Mouse (Mus musculus) erythroid progenitor cell, adult 5-6 weeks (primary cell): ENCODE results near the gene Krtap4-1. TPM values are rescaled to one million over a fixed set of nuclear protein-coding genes. Genes with fewer than 3 reads are reported as not detected.
"Not testable (repeated sequence)": the region's sequence is repeated elsewhere in the genome, so short reads cannot be mapped to it uniquely, and the experiment has no call there.

ENCODE experiments used
- ATAC-seq: replicated peaks from 2 replicates; pipeline ENCODE4 v1.8.0; 2016; ENCODE audit warnings: moderate number of reproducible peaks, mild to moderate bottlenecking, moderate TSS enrichment, inconsistent platforms; ENCODE audit not compliant: poor library complexity, low FRiP score, severe bottlenecking
- total RNA-seq, 2 experiments: library from RNA; stranded (forward) in 1 of 2; stranded (reverse) in 1 of 2; fragments of 150-400 nt in 1 of 2; fragments of 186-747, 209-891 nt in 1 of 2; gene quantifications; 2 replicates each; pipeline versions ENCODE4 v1.2.3 to v1.2.4; 2015 to 2017; ENCODE audit warnings: low replicate concordance in 2 of 2

The Krtap4-1 gene
- total RNA-seq (2015; ENCODE audit: low replicate concordance) (not detected in 2 replicates), total RNA-seq (2017; ENCODE audit: low replicate concordance) (not detected in 2 replicates)

- ATAC-seq, result no peak
Measured at GRCm38 (mm10) chr11:99628138-99628537, at the start of gene Krtap4-1. TSS of gene Krtap4-1 (minus strand) at chr11:99628238.

DNA sequence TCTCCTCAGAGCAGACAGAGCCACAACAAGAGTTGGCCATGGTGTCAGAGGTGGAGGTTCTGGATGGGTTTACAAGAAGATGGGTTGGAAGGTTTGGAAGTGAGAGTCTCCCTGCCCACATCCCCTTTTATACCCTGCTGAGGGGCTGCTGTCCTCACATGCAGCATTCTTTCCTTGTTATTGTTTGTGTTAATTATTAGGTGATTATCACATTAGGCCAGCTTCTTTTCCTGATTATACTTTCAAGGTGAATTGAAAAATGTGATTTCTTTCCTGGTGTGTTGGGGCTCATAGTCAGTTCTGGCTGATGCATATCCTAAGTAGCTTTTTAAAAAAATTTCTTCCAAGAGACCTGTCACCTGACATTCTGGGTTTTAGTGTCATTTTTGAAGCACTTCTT lies 37.8 kb upstream of the Krtap4-1 start, which contains the start of gene Krtap4-6:
TSS of gene Krtap4-6 (minus strand) at position 101 of the 400 bp plus-strand sequence.
- ATAC-seq, result no peak

GRCm38 (mm10) chr11:99662802-99663201 lies 34.8 kb upstream of the Krtap4-1 start:
- no peak for ATAC-seq

DNA sequence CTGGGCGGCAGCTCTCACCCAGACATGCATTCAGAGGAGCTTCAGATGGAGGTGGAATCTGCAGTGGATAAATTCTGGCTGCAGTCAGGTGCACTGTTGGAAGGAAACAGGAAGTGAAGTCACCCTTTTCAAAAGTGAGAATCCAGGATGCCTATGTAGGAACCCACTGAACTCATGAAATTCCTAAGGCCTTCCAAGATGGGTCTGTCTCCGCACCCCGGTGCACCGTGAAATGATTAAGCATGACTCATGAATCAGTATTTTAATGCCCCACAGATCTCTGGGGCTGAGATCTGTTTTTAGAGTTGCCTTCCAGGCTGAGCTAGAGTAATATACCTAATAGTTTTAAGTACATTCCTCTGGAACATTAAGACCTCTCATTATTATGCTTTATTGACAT lies 31.2 kb upstream of the Krtap4-1 start:
- ATAC-seq, result no peak

GRCm38 (mm10) chr11:99658467-99659010 lies 30.5 kb upstream of the Krtap4-1 start, which contains the start of gene Gm11563:
TSS of gene Gm11563 (minus strand) at chr11:99658960.
- ATAC-seq, result not testable (repeated sequence)

- no peak for ATAC-seq
Measured at GRCm38 (mm10) chr11:99657051-99657450, 29.0 kb upstream of the Krtap4-1 start.

GRCm38 (mm10) chr11:99650136-99650535 lies 22.1 kb upstream of the Krtap4-1 start, which contains the start of gene Gm11555:
TSS of gene Gm11555 (minus strand) at chr11:99650236.
- no peak for ATAC-seq

DNA sequence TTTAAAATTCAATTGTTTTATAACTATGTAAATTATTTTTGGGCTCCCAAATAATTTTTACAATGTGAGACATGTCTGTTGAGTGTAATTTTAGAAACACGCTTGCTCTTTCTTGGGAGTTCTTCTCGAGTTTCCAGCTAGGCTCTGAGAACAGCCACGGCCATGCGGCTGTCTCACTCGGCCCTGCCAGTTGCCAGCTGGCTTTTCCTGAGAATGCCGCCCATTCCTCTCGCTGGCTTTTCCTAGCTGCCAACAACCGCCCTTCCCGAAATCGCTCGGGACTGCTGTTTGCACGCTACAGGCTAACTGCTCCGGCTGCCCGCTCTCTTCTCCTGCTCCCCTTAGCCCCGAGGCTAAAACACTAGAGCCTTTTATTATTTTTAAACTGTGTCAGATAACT lies 18.4 kb upstream of the Krtap4-1 start:
- ATAC-seq, result no peak

DNA sequence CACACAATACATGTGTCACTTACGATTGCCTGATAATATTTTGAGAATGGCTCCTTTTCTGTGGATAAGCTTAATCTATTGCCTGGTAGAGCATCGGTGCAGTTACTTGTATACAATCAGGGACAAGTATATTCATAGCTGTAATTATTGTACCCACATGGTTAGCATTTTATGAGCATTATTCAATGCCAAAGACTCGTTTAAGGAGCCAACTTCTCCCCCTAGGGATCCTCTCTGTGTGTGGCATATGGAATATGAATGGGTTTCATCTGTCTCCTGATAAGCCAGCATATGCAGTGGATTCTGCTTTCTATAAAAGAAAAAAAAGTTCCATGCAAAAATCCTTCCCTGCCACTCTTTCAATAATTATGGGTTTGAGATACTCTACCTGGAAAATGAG lies 16.3 kb upstream of the Krtap4-1 start:
- ATAC-seq, result no peak

DNA sequence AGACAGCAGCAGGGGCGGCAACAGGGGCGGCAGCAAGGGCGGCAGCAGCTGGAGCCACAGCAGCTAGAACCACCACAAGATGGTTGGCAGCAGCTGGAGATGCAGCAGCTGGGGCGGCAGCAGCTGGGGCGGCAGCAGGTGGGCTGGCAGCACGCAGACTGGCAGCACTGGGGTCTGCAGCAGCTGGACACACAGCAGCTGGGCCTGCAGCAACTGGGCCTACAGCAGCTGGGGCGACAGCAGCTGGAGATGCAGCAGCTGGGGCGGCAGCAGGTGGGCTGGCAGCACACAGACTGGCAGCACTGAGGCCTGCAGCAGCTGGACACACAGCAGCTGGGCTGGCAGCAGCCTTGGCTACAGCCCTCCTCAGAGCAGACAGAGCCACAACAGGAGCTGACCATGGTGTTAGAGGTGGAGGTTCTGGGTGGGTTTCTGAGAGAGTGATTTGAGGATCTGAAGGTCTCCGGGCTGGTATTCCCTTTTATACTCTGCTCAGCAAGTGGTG lies 15.6 kb upstream of the Krtap4-1 start, which contains the start of gene Krtap4-7:
TSS of gene Krtap4-7 (minus strand) at position 455 of the 505 bp plus-strand sequence.
- ATAC-seq, result not testable (repeated sequence)

DNA sequence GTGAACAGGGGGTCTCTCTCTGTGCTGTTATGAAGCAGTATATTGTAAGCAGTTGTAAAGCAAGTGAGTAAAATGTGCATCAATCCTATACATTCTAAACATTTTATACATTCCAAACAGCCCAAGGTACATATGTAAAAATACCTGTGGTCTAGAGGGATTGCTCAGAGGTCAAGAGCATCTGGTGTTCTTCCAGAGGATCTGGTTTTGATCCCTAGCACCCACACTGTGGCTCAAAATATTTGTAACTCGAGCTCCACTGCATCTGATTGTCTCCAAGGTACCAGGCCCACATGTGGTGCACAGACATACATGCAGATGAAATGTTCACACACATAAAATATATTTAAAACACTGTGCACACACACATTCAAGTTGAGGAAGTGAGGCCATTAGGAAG lies 12.9 kb upstream of the Krtap4-1 start:
- no peak for ATAC-seq

- no peak for ATAC-seq
Measured at GRCm38 (mm10) chr11:99637086-99637485, 9.0 kb upstream of the Krtap4-1 start.

- no peak for ATAC-seq
Measured at GRCm38 (mm10) chr11:99634653-99635134, 6.7 kb upstream of the Krtap4-1 start, which contains the start of gene Krtap4-2. TSS of gene Krtap4-2 (minus strand) at chr11:99635084.

DNA sequence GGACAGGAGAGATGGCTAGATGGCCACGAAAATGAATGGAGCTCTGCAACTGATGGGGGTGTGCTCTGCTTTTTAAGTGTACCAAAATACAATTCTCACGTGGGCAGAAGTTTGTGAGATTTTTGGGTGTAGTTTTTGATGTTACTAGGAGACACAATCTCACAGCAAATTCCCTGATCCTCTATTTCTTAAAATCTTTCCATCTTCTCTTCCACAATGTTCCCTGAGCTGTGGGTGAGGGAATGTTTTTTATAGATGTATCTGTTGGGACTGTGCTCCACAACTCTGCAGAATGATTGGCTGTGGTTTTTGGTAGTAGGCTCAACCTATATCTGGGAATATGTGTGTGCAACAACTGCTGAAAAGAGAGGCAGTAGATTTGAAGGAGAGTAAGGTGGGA lies 5.3 kb upstream of the Krtap4-1 start:
- no peak for ATAC-seq

DNA sequence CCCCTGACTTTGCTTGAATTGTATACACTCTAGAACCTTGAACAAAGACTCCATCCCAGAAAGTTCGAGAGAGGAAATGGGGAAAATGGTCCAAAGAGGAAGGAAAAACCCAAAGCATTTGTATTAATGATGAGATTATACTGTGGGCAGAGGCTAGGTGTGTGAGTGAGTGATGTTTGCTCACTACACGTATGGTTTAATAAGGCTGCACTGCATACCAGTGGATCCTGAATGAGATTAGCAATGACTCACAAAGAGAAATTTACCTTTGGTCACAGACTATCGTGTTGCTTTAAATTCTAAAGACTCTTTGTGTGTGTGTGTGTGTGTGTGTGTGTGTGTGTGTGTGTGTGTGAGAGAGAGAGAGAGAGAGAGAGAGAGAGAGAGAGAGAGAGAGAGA lies 2.9 kb upstream of the Krtap4-1 start:
- no peak for ATAC-seq

DNA sequence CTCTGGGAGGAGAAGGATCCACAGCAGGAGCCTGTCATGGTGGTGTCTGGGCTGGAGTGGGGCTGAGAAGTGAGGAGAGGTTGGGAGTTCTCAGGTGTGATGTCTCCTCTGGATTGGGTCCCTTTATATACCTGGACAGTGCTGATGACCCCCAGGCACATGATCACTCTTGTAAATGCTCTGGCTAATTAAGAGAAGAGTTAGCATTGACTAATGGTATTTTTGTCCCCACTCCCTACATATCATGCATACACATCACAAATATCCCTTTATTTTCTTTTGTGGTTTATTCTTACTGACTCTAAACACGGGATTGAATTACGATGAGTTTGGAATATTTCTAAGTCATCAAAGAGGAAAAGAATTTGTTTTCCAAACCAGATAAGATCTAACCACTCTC lies 7.7 kb downstream of the Krtap4-1 start, which contains the start of gene Gm11562:
TSS of gene Gm11562 (minus strand) at position 101 of the 400 bp plus-strand sequence.
- ATAC-seq, result no peak

DNA sequence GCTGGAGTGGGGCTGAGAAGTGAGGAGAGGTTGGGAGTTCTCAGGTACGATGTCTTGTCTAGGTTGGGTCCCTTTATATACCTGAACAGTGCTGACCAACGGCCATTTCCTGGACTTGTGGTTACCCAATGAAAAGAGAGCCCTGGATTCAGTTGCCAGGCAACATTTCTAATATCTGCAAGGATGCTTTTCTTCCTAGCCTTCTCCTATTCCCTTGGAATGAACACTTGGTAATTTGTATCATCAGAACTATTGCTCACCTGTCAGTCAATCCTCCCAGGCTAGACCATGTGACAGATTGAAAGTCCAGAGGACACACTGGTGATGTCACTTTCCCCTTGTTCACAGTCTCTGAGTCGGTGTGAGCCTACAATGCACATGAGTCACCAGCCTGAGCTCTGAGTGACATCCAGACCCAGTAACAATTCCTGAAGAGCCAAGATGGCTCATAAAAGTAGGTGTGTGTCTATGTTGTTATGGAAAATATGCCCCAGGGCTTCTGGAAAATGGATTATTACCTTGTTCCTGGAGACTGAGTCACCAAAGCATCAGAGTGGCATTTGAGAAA lies 13.2 kb downstream of the Krtap4-1 start, which contains the start of gene Krtap2-4:
TSS of gene Krtap2-4 (minus strand) at position 51 of the 568 bp plus-strand sequence.
- no peak for ATAC-seq

- not testable (repeated sequence) for ATAC-seq
Measured at GRCm38 (mm10) chr11:99610089-99610488, 17.9 kb downstream of the Krtap4-1 start, which contains the start of gene Gm11937. TSS of gene Gm11937 (minus strand) at chr11:99610189.

DNA sequence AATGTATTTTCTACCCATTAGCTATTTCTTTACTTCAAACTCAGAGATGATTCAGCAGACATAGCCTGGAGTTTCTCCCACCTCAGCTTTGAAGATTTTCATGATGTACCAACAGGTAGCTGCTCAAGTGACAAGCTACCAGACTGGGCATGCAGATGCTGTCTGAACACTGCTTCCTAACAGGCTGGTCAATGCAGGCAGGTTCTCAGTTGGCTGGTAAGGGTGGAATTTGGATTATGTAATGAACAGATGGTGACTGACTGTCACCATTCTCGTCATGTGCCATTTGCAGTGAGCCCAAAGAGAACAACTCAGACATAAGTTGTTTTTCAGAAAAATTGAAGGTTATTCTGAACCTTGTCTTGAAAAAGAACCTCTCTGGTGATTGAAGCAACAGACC lies 18.9 kb downstream of the Krtap4-1 start:
- ATAC-seq, result no peak

DNA sequence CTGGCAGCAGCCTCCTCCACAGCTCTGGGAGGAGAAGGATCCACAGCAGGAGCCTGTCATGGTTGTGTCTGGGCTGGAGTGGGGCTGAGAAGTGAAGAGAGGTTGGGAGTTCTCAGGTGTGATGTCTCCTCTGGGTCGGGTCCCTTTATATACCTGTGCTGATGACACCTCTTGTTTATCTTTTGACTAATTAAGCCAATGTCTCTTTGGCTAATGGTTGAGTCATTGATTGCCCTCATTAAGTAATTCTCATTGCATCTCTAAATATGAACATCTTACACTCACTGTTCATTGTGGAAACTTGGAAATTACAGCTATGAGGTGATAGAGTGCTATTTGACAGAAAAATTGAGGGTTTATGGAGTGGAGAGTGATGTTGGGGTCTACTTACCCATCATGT lies 24.8 kb downstream of the Krtap4-1 start, which contains the start of gene Gm11938:
TSS of gene Gm11938 (minus strand) at position 101 of the 400 bp plus-strand sequence.
- not testable (repeated sequence) for ATAC-seq

GRCm38 (mm10) chr11:99597742-99598141 lies 30.3 kb downstream of the Krtap4-1 start, which contains the start of gene Krtap9-3:
TSS of gene Krtap9-3 (minus strand) at chr11:99598105.
- ATAC-seq, result not testable (repeated sequence)
